Mouse (Mus musculus) cerebellum, postnatal 14 days (tissue): ENCODE results near the gene Lbr.
A peak's percentile ranks its signal among the peaks of the same experiment; 100 is the strongest.

Experiments
- DNase-seq, 2 experiments: peaks; one replicate each; pipeline ENCODE4 v3.0.0; 2021; ENCODE audit warnings: mixed read lengths in 2 of 2

Lbr gene

GRCm38 (mm10) chr1:181842781-181843180 lies at the start of gene Lbr:
Gene Lbr (minus strand): TSS chr1:181843046.
- peak in 1 of 2 experiments; percentile 38 for DNase-seq

GRCm38 (mm10) chr1:181889670-181890069 lies 46.8 kb upstream of the Lbr start:
- no peak for DNase-seq

- DNase-seq, result peak; percentile 96
Measured at GRCm38 (mm10) chr1:181888801-181889200, 46.0 kb upstream of the Lbr start.

- peak; percentile 81 to 89 for DNase-seq
Measured at GRCm38 (mm10) chr1:181881532-181881931, 38.7 kb upstream of the Lbr start.

- peak; percentile 41 to 74 for DNase-seq
Measured at GRCm38 (mm10) chr1:181880752-181881325, 38.0 kb upstream of the Lbr start.

GRCm38 (mm10) chr1:181878436-181878835 lies 35.6 kb upstream of the Lbr start:
- DNase-seq, result peak; percentile 59

GRCm38 (mm10) chr1:181877088-181877487 lies 34.2 kb upstream of the Lbr start:
- DNase-seq, result peak in 1 of 2 experiments; percentile 32

- DNase-seq, result peak in 1 of 2 experiments; percentile 37
Measured at GRCm38 (mm10) chr1:181876656-181877055, 33.8 kb upstream of the Lbr start.

GRCm38 (mm10) chr1:181873086-181873920 lies 30.5 kb upstream of the Lbr start:
- DNase-seq, result no peak

GRCm38 (mm10) chr1:181872639-181873038 lies 29.8 kb upstream of the Lbr start:
- no peak for DNase-seq

- DNase-seq, result no peak
Measured at GRCm38 (mm10) chr1:181866429-181867280, 23.8 kb upstream of the Lbr start.

GRCm38 (mm10) chr1:181865863-181866216 lies 23.0 kb upstream of the Lbr start:
- DNase-seq, result no peak

- no peak for DNase-seq
Measured at GRCm38 (mm10) chr1:181864971-181865862, 22.4 kb upstream of the Lbr start.

GRCm38 (mm10) chr1:181863431-181863830 lies 20.6 kb upstream of the Lbr start:
- no peak for DNase-seq

GRCm38 (mm10) chr1:181862676-181863374 lies 20.0 kb upstream of the Lbr start:
- DNase-seq, result no peak

GRCm38 (mm10) chr1:181861181-181861902 lies 18.5 kb upstream of the Lbr start:
- no peak for DNase-seq

GRCm38 (mm10) chr1:181860659-181861058 lies 17.8 kb upstream of the Lbr start:
- DNase-seq, result no peak

- no peak for DNase-seq
Measured at GRCm38 (mm10) chr1:181856329-181856728, 13.5 kb upstream of the Lbr start.

- no peak for DNase-seq
Measured at GRCm38 (mm10) chr1:181854829-181855228, 12.0 kb upstream of the Lbr start.

- no peak for DNase-seq
Measured at GRCm38 (mm10) chr1:181853081-181853736, 10.4 kb upstream of the Lbr start.
